Mouse (Mus musculus): Measurements from ENCODE around the gene Pced1b. TPM values are rescaled to one million over a fixed set of nuclear protein-coding genes. Genes with fewer than 3 reads are reported as not detected.

Pced1b gene
- polyA plus RNA-seq, 1 experiment from 2014 or later, result 8.5 TPM

GRCm38 (mm10) chr15:97421533-97421932 is 174.6 kb downstream of the Pced1b start:
- Histone ChIP-seq H3K27ac (ENCODE audit: low read depth, low read length) (no peak overlapping the region), H3K27me3 (replicated peaks; ENCODE audit: control insufficient read depth, insufficient read depth, low read length) (no peaks in the 10 kb centered on the region), H3K36me3 (ENCODE audit: control insufficient read depth, insufficient read depth, low read length) (no peaks in the 10 kb centered on the region), H3K4me2 (no peak overlapping the region), H3K4me3 (ENCODE audit: low read depth, low read length) (no peak overlapping the region), H3K4me1 (replicated peaks; ENCODE audit: control insufficient read depth, insufficient read depth, low read length) (no peaks in the 10 kb centered on the region; the same call in 1 of the 2 replicates), H3K9ac (ENCODE audit: low read depth, low read length) (no peak overlapping the region), H3K9me3 (ENCODE audit: control insufficient read depth, low read length) (no peaks in the 10 kb centered on the region)
- WGBS, result 57% methylated on average over 3 of the region's 3 CpGs
- ATAC-seq (replicated peaks; ENCODE audit: low FRiP score) (no peak), DNase-seq (ENCODE audit: low spot score) (no peak)

GRCm38 (mm10) chr15:97422212-97422944 is 175.5 kb downstream of the Pced1b start:
- H3K4me2 ChIP-seq, result no peak overlapping the region
- no peaks in the 10 kb centered on the region; the same call in 1 of the 2 replicates for H3K4me1 ChIP-seq (replicated peaks; ENCODE audit: control insufficient read depth, insufficient read depth, low read length)
- no peak for ATAC-seq (replicated peaks; ENCODE audit: low FRiP score)
- H3K9me3 ChIP-seq (ENCODE audit: control insufficient read depth, low read length), result no peaks in the 10 kb centered on the region
- H3K27me3 ChIP-seq (replicated peaks; ENCODE audit: control insufficient read depth, insufficient read depth, low read length), result no peaks in the 10 kb centered on the region
- no peak overlapping the region for H3K9ac ChIP-seq (ENCODE audit: low read depth, low read length)
- no peaks in the 10 kb centered on the region for H3K36me3 ChIP-seq (ENCODE audit: control insufficient read depth, insufficient read depth, low read length)
- no peak overlapping the region for H3K4me3 ChIP-seq (ENCODE audit: low read depth, low read length)
- 45% methylated on average over 4 of the region's 4 CpGs for WGBS
- H3K27ac ChIP-seq (ENCODE audit: low read depth, low read length), result no peak overlapping the region
- no peak for DNase-seq (ENCODE audit: low spot score)

- no peak for DNase-seq (ENCODE audit: low spot score)
- H3K9me3 ChIP-seq (ENCODE audit: control insufficient read depth, low read length), result no peaks in the 10 kb centered on the region
- no peaks in the 10 kb centered on the region for H3K36me3 ChIP-seq (ENCODE audit: control insufficient read depth, insufficient read depth, low read length)
- H3K9ac ChIP-seq (ENCODE audit: low read depth, low read length), result no peak overlapping the region
- no peaks in the 10 kb centered on the region for H3K27me3 ChIP-seq (replicated peaks; ENCODE audit: control insufficient read depth, insufficient read depth, low read length)
- H3K4me2 ChIP-seq, result no peak overlapping the region
- H3K4me3 ChIP-seq (ENCODE audit: low read depth, low read length), result no peak overlapping the region
- 46% methylated on average over 7 of the region's 7 CpGs for WGBS
- no peak overlapping the region for H3K27ac ChIP-seq (ENCODE audit: low read depth, low read length)
- no peak for ATAC-seq (replicated peaks; ENCODE audit: low FRiP score)
- H3K4me1 ChIP-seq (replicated peaks; ENCODE audit: control insufficient read depth, insufficient read depth, low read length), result no peaks in the 10 kb centered on the region; the same call in 1 of the 2 replicates
These were observed 177.5 kb downstream of the Pced1b start for GRCm38 (mm10) chr15:97424375-97424774.

- no peaks in the 10 kb centered on the region for H3K27me3 ChIP-seq (replicated peaks; ENCODE audit: control insufficient read depth, insufficient read depth, low read length)
- H3K4me3 ChIP-seq (ENCODE audit: low read depth, low read length), result no peak overlapping the region
- no peak overlapping the region for H3K4me2 ChIP-seq
- H3K4me1 ChIP-seq (replicated peaks; ENCODE audit: control insufficient read depth, insufficient read depth, low read length), result no peaks in the 10 kb centered on the region; the same call in 1 of the 2 replicates
- no peak for ATAC-seq (replicated peaks; ENCODE audit: low FRiP score)
- no peaks in the 10 kb centered on the region for H3K36me3 ChIP-seq (ENCODE audit: control insufficient read depth, insufficient read depth, low read length)
- H3K27ac ChIP-seq (ENCODE audit: low read depth, low read length), result no peak overlapping the region
- H3K9ac ChIP-seq (ENCODE audit: low read depth, low read length), result no peak overlapping the region
- H3K9me3 ChIP-seq (ENCODE audit: control insufficient read depth, low read length), result no peaks in the 10 kb centered on the region
- no peak for DNase-seq (ENCODE audit: low spot score)
- 67% methylated on average over 3 of the region's 3 CpGs for WGBS
These were observed 178.1 kb downstream of the Pced1b start for GRCm38 (mm10) chr15:97424961-97425360.

- Histone ChIP-seq H3K4me1 (replicated peaks; ENCODE audit: control insufficient read depth, insufficient read depth, low read length) (peaks cover 2% of the 10 kb centered on the region; the same call in 1 of the 2 replicates), H3K9ac (ENCODE audit: low read depth, low read length) (no peak overlapping the region), H3K9me3 (ENCODE audit: control insufficient read depth, low read length) (no peaks in the 10 kb centered on the region), H3K36me3 (ENCODE audit: control insufficient read depth, insufficient read depth, low read length) (no peaks in the 10 kb centered on the region), H3K4me3 (ENCODE audit: low read depth, low read length) (no peak overlapping the region), H3K27me3 (replicated peaks; ENCODE audit: control insufficient read depth, insufficient read depth, low read length) (no peaks in the 10 kb centered on the region), H3K27ac (ENCODE audit: low read depth, low read length) (no peak overlapping the region), H3K4me2 (no peak overlapping the region)
- DNase-seq (ENCODE audit: low spot score), result no peak
- ATAC-seq (replicated peaks; ENCODE audit: low FRiP score), result no peak
- 81% methylated on average over 12 of the region's 12 CpGs for WGBS
These were observed 182.4 kb downstream of the Pced1b start for GRCm38 (mm10) chr15:97429201-97429900.

- H3K9ac ChIP-seq (ENCODE audit: low read depth, low read length), result no peak overlapping the region
- H3K4me3 ChIP-seq (ENCODE audit: low read depth, low read length), result no peak overlapping the region
- H3K4me1 ChIP-seq (replicated peaks; ENCODE audit: control insufficient read depth, insufficient read depth, low read length), result 0 out of 2 replicates have a peak, but pooled peaks cover 2% of the 10 kb centered on the region
- H3K4me2 ChIP-seq, result no peak overlapping the region
- no peak overlapping the region for H3K27ac ChIP-seq (ENCODE audit: low read depth, low read length)
- WGBS, result 84% methylated on average over 6 of the region's 6 CpGs
- ATAC-seq (replicated peaks; ENCODE audit: low FRiP score) (no peak), DNase-seq (ENCODE audit: low spot score) (no peak)
- 0 out of 2 replicates have a peak, but pooled peaks cover 3% of the 10 kb centered on the region for H3K9me3 ChIP-seq (ENCODE audit: control insufficient read depth, low read length)
- H3K36me3 ChIP-seq (ENCODE audit: control insufficient read depth, insufficient read depth, low read length), result no peaks in the 10 kb centered on the region
- H3K27me3 ChIP-seq (replicated peaks; ENCODE audit: control insufficient read depth, insufficient read depth, low read length), result no peaks in the 10 kb centered on the region
These were observed 184.6 kb downstream of the Pced1b start for GRCm38 (mm10) chr15:97431533-97431932.

- Histone ChIP-seq H3K36me3 (ENCODE audit: control insufficient read depth, insufficient read depth, low read length) (no peaks in the 10 kb centered on the region), H3K9me3 (ENCODE audit: control insufficient read depth, low read length) (0 out of 2 replicates have a peak, but pooled peaks cover 3% of the 10 kb centered on the region), H3K4me1 (replicated peaks; ENCODE audit: control insufficient read depth, insufficient read depth, low read length) (0 out of 2 replicates have a peak, but pooled peaks cover 2% of the 10 kb centered on the region), H3K9ac (ENCODE audit: low read depth, low read length) (no peak overlapping the region), H3K4me3 (ENCODE audit: low read depth, low read length) (no peak overlapping the region), H3K4me2 (no peak overlapping the region), H3K27me3 (replicated peaks; ENCODE audit: control insufficient read depth, insufficient read depth, low read length) (no peaks in the 10 kb centered on the region), H3K27ac (ENCODE audit: low read depth, low read length) (no peak overlapping the region)
- ATAC-seq (replicated peaks; ENCODE audit: low FRiP score), result no peak
- WGBS, result 17% methylated on average over 4 of the region's 4 CpGs
- DNase-seq (ENCODE audit: low spot score), result no peak
These were observed 185.3 kb downstream of the Pced1b start for GRCm38 (mm10) chr15:97432221-97432620.
